Mouse (Mus musculus) common myeloid progenitor, adult 5-6 weeks (primary cell): ENCODE data around the gene Asb11. TPM values are rescaled to one million over a fixed set of nuclear protein-coding genes. Genes with fewer than 3 reads are reported as not detected.

Experiments
- ATAC-seq: replicated peaks from 2 replicates; pipeline ENCODE4 v1.8.0; 2016; ENCODE audit warnings: low read depth, mild to moderate bottlenecking, moderate TSS enrichment, inconsistent platforms; ENCODE audit not compliant: poor library complexity, severe bottlenecking
- total RNA-seq: library from RNA; stranded (forward); fragments of 200-1000, 187-1606 nt; gene quantifications from 2 replicates; pipeline ENCODE4 v1.2.3, GENCODE M21; 2017

Gene Asb11
- total RNA-seq, 1 experiment from 2014 or later = not detected

DNA sequence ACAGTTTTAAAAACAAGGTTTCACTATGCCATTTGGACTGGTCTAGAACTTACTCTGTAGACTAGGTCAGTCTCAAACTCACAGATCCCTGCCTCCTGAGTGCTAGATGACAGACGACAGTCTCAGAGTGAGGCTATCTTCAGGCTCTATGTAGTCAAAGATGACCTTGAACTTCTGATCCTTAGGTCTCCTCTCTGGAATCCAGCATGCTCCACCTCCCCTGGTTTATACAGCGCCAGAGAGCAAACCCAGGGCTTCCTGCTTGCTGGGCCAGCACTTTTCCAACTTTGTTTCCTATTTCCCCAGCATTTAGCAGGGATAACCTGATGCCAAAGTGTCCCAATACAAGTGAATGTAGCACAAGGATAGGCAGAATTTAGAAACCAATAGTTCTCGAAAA, 3.9 kb downstream of the Asb11 start:
- no peak for ATAC-seq

DNA sequence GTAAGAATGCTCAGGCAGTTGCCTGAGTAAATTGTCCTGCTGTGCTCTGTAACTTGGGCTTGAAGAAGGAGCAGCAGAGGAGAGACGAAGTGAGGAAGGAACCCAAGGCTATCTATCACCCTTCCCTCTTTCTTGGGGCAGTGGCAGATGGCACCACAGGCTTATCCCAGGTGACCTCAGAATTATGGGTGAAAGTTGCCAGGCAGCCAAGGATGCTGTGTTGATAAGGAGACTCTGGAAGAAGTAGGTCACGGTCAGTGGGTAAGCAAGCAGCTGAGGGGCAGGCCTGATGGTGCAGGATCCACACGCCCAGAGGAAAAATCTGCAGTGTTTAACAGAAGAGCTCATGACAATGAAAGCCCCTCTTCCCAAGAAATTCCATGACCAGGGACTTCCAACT, 4.5 kb downstream of the Asb11 start:
- no peak for ATAC-seq

DNA sequence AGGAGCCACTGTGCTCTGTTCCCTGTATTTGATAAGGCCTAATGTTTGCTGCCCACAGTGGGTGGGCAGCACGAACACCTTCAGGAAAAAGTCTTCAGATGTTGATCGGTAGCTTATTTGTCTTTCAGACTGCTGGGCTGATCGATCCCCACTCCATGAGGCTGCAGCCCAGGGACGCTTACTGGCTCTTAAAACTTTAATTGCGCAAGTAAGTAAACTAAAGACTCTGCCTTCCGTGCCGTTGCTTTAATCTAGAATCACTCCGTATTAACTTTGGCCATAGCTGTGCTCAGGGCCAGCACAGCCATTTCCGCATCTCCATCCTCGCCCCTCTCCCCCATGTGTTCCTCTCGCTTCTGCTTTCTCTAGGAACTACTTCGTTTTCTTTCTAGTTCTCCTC, 8.8 kb downstream of the Asb11 start:
- no peak for ATAC-seq

DNA sequence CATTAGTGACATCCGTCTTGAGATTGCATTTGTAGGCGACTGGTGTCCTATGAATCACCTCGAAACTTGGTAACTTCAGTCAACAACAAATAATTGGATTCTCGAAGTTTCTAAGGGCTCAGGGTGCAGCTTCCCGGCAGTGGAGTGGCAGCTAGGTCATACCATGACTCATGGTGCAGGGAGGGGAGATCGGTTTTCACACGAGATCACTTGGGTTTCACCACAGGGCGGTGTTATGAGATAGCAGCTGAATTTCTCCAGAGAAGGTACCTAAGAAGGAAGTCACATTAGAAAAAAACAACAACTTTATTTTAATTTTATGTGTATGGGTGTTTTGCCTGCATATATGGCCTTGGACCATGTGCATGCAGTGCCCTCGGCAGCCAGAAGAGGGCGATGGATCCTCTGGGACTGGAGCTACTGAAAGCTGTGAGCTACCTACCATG, 9.3 kb downstream of the Asb11 start:
- ATAC-seq = peak; percentile 43

DNA sequence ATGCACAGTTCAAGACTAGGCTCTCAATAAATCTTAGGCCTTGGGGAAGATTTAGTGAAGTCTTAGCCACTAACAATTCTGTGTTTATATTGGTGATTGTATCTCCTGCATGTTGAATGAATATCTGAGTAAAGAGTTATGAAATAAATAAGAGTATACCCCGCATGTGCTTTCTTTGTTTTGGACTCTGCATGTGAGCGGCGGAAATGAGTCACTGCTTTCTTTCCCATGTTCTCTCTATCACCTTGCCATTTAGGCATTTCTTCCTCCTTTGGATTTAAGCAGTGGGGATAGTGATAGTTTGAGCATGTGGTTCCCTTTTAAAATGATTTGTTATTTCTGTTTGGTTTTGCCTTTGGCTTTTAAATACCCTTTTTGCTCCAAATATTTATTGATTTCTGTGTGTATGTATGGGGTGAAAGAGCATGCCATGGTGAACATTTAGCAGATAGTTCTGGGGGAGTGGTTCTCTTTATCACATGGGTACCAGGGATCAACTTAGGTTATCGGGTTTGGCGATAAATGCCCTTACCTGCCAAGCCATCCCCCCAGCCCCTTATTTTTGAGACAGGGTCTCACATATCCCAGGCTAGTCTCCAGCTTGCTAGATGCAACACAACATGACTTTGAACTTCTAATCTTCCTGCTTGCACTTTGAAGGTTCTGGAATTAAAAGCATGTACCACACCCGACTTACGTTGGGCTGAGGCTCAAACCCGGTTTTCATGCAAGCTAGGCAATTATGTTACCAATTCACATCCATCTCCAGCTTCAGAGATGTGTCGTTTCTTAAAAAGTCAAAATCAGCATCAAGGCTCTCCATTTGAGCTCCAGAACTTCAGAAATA, 10.3 kb downstream of the Asb11 start:
- ATAC-seq = no peak

DNA sequence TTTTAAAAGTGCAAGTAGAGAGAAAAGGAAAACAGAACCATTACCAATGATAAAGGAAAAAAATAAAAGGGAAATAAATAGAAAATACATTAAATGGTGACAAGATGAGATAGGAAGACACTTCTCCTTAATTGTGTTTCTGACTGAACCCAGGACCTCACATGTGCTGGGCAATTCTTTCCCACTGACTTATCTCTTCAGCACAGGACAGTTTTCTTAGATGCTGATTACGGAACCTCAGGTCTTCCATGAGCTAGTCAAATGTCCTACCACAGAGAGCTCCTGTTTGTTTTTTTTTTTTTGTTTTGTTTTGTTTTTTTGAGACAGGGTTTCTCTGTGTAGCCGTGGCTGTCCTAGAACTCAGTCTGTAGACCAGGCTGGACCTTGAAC, 10.9 kb downstream of the Asb11 start:
- ATAC-seq = peak; percentile 71

DNA sequence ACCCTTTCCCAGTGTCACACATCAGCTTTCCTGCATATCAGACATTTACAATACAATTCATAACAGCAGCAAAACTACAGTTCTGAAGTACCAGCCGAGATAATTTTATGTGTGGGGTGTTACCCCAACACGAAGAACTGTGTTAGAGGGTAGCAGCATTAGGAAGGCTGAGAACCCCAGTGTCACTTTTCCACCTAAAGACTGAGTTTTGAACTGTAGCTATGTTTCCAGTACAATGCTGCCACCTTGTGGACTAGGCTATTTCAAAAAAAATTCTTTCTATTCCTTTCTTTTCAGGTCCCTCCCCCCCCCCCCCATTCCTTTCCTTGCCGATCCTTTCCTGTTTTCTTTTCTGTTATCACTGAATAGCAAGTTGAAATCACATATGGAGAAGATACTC, 12.4 kb downstream of the Asb11 start:
- ATAC-seq = peak; percentile 79

DNA sequence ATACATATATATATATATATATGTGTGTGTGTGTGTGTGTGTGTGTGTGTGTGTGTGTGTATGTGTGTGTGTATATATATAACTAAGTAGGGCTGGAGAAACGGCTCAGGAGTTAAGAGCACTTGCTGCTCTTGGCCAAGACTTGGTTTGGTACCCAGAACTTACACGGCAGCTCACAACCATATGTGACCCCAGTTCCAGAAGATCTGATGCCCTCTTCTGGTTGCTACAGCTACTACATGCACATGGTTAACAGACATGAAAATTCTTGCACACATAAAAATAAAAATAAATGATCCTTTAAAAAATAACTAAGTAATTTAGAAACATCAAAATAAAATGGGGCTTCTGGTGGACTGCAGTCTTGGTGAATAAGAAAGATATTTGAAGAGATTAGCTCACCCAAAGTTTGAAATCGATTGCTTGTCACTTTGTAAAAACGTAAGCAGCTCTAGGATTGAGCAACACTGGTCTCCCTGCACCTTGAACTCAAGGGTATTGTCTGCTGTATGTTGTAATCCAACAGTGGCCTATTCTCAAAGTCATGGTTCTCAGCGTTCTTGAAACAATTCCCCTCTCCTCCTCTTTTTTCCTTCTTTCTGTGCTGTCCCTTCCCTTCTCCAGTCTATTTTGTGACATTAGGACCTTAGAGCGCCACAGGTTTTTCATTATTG, 22.5 kb downstream of the Asb11 start:
- no peak; the same call in 1 of the 2 replicates for ATAC-seq

DNA sequence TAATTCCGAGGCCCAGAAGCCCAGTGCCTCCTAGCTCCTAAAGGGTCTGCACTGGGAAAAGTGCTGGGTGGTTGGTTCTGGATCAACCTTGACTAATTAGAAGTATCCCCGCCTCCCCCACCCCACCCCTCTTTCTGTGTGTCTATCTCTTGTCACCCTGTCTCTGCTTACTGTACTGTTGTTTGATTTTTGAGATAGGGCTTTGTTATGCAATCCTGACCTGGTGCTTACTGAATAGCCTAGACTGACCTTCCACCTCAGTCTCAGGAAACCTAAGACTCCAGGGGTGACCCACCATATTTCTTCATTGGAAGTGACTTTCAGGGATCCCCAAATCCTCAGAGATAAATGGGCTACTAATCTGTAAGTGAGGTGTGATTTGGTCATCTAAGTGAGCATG, 65.5 kb downstream of the Asb11 start:
- no peak for ATAC-seq

DNA sequence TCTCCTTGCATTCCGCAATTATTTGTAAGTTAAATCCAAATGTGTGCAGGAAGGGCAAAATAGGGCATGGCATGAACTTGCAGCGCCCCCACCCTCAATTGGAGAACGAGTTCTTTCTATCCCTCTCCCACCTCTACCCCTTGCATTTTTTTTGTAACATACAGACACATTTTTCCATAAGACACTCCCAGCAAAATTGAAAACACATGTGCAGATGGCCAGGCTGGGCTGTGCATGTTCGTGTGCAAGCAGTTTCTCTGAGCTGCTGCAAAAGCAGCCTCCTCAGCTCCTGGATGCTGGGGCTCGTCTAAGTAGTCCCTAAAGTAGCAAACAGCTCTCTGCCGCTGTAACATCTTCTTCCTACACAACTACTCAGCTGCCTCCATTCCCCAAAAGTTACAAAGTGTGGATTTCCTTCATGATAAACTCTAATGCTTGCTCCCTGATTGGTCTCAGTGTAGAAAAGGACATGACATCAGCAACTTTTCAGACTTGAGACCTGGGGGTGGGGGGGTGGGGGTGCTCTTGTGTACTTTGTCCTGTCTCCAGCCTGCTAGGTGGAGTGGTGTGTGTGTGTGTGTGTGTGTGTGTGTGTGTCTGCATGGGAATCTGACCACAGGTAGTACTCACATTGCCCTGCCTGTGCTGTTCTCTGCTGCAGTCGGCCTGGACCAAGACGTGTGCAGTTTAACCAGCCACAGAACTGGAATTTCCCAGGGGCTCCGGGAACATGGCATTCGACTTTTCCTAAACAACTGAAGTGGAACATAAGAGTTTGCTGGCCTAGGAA, 69.1 kb downstream of the Asb11 start, which contains the start of gene Asb9:
TSS of gene Asb9 (plus strand) at position 619 of the 790 bp plus-strand sequence.
- ATAC-seq = no peak

DNA sequence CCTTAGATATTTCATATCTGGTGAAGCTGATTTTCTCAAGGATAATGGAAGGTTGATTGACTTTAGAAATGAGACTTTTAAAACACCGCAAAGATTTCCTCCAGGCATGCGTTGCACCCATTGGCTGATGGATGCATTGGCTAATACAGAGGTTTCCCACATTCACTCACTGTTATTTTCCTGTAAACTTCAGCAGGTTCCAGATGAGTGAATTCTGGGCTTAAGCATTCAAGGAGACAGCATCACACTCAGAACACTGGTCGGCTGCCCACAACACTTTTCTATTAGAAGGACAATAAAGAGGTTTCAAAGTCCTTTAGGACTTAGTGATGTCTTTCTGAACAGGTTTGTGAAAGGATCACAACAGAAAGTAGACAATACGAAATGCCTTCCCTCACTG, 70.3 kb downstream of the Asb11 start:
- ATAC-seq = no peak

DNA sequence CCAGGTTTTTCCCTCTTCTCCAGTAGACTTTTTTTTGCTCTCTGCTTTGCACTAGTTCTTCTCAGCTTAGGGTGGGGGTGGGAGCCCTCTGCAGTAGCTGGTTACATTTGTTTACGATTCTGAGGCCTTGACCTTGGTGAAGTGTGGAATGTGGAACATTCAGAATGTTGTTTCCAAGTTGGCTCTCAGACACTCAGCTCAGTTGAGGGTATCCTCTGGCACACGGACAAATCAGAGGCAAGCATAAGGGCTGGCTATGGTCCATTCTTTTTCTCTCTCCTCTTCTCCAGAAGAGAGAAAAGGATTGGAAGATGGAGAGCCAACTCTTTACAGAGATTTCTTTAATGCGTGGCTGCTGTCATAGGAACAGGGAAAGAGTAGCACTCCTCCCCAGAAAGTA, 71.9 kb downstream of the Asb11 start:
- no peak for ATAC-seq

Other genes starting within 250 kb of the Asb11 start
- gene Bmx, start 178.8 kb upstream of the Asb11 start, total RNA-seq = 1.4 and 1.9 TPM in 2 replicates
- 1.2 TPM in 1 of 2 replicates, not detected in the other for gene Pir, start 167.6 kb upstream of the Asb11 start, total RNA-seq
- gene Vegfd, start 63.6 kb upstream of the Asb11 start, total RNA-seq = 0.29 TPM in 1 of 2 replicates, not detected in the other
- 19.1 and 26.1 TPM in 2 replicates for gene Piga, start 17.2 kb upstream of the Asb11 start, total RNA-seq
- gene Asb9, start 69.3 kb downstream of the Asb11 start, total RNA-seq = not detected in 2 replicates